Mouse (Mus musculus): ENCODE data around the gene Jmjd6.

Gene Jmjd6

DNA sequence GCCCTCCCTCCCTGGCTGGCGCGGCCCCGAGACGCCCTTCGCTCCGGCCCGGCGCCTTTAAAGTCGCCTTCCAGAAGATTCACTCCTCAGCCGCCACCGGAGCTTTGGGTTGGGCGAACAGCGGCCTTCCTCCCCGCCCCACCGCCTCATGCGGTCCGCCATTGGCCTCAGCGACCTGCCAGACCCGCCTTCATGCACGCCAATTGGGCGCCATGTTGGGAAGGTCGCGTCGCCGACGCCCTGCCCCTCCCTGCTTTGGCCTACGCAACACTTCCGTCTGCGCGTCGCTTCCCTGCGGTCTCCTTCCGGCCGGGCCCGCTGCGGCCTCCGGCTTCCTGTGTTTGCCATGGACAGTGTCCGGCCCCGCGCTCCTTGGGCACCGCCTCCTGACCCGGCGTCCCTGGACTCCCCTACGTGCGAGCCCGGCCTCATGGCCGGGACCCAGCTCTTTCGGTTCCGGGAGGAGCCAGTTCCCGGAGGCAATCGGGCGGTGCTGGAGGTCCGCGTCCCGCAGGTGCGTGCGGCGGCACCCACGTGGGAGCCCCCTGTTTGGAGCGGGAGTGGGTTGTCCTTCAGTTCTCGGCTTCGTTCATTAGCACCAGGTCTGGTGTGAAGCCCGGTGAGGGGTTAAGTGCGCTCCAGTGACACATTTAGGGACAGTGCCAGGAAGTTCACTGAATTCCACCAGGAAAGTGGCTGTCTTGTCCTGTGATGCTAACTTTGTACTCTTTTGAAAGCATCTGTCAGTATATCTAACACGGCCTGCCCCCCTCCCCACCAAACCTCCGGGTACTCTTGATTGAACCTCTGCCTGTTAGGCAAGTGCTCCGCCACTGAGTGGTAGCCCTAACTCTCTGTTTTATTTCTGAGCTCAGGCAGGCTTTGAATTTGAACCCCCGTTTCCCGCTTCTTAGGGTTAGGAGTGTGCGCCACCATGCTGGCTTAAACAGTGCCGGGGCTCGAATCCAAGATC is at the start of gene Jmjd6, which contains the start of gene Mettl23:
Jmjd6 (minus strand) TSS at position 189 of the 973 bp plus-strand sequence.
Mettl23 (plus strand) TSS at position 18 of the 973 bp plus-strand sequence.
- peak; percentile 91 for ATAC-seq (ENCODE audit: low TSS enrichment)

GRCm38 (mm10) chr11:116887136-116887535 is 43.9 kb upstream of the Jmjd6 start:
- no peak for ATAC-seq (ENCODE audit: low TSS enrichment)

- ATAC-seq (ENCODE audit: low TSS enrichment), result peak; percentile 44; the same call in 1 of the 2 replicates
Measured at GRCm38 (mm10) chr11:116885275-116886151, 42.3 kb upstream of the Jmjd6 start.

- ATAC-seq (ENCODE audit: low TSS enrichment), result no peak
Measured at GRCm38 (mm10) chr11:116884061-116884460, 40.8 kb upstream of the Jmjd6 start.

- ATAC-seq (ENCODE audit: low TSS enrichment), result no peak
Measured at GRCm38 (mm10) chr11:116882446-116882845, 39.2 kb upstream of the Jmjd6 start.

GRCm38 (mm10) chr11:116881440-116881839 is 38.2 kb upstream of the Jmjd6 start:
- ATAC-seq (ENCODE audit: low TSS enrichment), result no peak; the same call in 1 of the 2 replicates

DNA sequence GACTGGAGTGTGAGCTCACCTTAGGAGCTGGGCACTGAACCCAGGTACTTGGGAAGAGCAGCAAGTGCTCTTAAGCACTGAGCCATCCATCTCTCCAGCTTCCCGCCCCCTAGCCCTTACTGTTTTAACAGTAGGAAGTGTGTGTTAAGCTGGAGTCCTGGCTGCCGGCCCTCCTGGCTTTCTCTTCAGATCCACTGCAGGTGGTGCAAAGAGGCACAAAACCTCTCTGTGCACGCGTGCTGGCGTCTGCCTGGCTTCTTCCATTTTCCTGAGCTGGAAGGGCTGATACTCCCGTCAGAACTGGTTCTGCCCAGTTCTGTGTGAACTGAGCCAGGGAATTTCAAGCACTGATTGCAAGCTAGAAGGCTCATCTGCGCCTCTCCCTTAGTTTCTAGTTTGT is 37.6 kb upstream of the Jmjd6 start:
- 0 out of 2 replicates have a peak, but pooled peaks have one; percentile 56 for ATAC-seq (ENCODE audit: low TSS enrichment)

DNA sequence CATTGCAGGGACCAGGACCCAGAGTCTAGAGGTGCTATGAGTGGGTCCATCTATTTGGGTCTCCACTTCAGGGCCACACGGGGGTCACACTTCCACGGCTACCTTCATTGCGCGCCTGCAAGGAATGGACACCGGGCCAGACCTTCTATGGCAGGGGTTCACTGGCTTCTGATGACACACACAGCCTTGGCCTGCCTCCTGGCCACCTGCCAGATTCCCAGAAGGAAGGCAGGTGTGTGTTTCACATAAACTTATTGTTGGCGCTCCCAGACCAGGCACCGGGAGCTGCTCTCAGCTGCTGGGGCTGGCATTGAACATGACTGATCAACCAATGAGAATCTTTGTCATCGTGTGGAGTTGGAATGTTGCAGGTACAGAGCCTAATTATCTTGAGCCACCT is 35.2 kb upstream of the Jmjd6 start:
- ATAC-seq (ENCODE audit: low TSS enrichment), result no peak

DNA sequence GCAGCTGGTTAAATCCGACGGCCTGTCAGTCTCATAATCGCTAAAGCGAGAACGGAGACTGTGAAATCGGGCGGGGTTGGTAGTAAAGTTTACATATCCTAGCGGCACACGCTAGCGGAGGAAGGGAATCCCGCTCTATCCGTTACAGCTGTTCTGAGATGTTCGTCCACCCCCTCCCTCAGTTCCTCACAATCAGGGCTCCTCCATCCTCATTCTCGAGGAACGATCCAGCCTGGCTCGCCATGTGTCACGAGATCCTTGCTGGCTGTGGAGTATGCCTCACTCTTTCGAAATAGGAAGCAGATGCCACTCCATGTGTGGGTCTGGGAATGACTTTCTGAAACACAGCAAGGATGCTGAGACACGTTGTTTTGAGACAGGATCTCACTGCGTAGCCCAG is 30.7 kb upstream of the Jmjd6 start:
- ATAC-seq (ENCODE audit: low TSS enrichment), result peak; percentile 84

GRCm38 (mm10) chr11:116871538-116871937 is 28.3 kb upstream of the Jmjd6 start:
- ATAC-seq (ENCODE audit: low TSS enrichment), result no peak

- ATAC-seq (ENCODE audit: low TSS enrichment), result no peak
Measured at GRCm38 (mm10) chr11:116869641-116870040, 26.4 kb upstream of the Jmjd6 start.

- no peak for ATAC-seq (ENCODE audit: low TSS enrichment)
Measured at GRCm38 (mm10) chr11:116869223-116869622, 26.0 kb upstream of the Jmjd6 start.

- ATAC-seq (ENCODE audit: low TSS enrichment), result no peak
Measured at GRCm38 (mm10) chr11:116868129-116868528, 24.9 kb upstream of the Jmjd6 start.

DNA sequence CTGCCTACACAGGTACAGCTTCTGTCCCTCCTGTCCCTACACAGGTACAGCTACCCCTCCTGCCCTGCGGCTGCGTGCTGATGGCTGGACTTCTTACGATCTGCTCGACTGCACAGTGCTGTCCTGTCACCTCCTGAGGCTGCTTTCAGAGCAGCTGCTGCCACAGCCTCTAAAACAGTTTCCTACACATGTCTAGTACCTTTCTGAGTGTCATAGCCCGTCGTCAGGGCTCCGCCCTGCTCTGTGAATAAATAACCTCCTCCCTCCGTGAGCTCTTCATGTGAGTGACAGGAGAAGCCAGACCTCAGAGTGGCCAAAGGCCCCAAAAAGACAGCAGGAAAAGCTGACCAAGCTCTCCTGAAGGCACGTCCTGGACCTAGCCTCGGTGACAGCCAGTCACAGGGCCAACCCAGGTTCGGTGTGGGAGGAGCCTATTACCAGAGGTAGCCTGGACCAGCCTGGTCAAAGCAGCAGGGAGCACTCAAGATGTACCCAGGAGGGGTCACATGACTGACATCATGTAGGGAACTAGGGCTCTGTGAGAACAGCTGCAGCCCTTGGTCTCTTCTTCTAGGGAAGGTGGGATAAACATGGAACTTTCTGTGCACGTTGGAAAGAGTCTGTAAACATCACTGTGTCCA is 22.8 kb upstream of the Jmjd6 start:
- no peak for ATAC-seq (ENCODE audit: low TSS enrichment)

GRCm38 (mm10) chr11:116864444-116864843 is 21.2 kb upstream of the Jmjd6 start:
- no peak for ATAC-seq (ENCODE audit: low TSS enrichment)

DNA sequence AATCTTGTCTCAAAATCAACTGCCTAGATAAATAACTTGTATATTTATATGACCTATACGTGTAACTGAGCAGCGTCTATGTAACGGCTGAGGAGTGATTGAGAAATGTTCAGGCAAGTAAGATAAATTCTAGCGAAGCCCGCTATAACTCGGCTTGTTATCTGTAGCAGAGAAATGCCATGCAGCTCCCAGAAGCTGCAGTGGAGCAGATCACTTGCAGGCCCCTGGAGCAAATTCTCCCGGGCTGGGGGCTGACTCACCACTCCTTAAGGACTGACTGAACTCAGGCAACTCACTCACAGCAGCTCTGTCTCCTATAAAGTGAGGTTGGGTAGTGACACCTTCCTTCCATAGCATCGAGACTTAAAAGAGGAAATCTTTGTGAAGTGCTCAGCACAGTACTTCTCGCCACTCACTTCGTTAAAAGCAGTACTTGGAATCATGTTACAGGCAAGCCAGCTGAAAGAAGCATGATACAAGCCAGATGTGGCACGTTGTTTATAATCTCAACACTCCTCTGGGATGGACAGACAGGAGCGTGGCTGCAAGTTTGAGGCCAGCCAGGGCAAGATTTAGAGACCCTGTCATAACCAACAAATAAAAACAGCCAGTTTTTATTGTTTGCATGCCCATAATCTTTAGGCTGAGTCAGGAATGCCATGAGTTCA is 14.1 kb upstream of the Jmjd6 start:
- ATAC-seq (ENCODE audit: low TSS enrichment), result no peak

DNA sequence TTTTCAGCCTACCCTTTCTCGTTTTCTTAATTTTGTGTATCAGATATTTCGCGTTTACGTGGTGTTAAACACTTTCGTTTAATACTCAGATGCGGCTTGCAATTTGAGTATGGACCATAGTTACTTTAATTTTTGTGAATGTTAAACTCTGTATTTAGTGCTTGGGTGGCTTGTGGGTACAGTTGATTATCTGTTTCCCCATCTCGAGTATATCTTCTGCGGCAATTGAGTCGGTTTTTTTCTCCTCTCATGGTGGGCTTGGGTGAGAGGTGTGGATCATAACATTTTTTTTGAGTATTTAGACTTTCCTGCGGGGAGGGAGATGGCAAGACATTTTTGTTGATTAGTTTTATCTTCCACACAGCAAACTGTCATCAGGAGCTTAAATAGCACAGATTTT is 11.0 kb upstream of the Jmjd6 start:
- ATAC-seq (ENCODE audit: low TSS enrichment), result no peak

GRCm38 (mm10) chr11:116853512-116853928 is 10.3 kb upstream of the Jmjd6 start:
- ATAC-seq (ENCODE audit: low TSS enrichment), result peak; percentile 83

GRCm38 (mm10) chr11:116852891-116853511 is 9.8 kb upstream of the Jmjd6 start, which contains the start of gene Srsf2:
TSS of gene Srsf2 (minus strand) at chr11:116853094.
- ATAC-seq (ENCODE audit: low TSS enrichment), result peak; percentile 74

DNA sequence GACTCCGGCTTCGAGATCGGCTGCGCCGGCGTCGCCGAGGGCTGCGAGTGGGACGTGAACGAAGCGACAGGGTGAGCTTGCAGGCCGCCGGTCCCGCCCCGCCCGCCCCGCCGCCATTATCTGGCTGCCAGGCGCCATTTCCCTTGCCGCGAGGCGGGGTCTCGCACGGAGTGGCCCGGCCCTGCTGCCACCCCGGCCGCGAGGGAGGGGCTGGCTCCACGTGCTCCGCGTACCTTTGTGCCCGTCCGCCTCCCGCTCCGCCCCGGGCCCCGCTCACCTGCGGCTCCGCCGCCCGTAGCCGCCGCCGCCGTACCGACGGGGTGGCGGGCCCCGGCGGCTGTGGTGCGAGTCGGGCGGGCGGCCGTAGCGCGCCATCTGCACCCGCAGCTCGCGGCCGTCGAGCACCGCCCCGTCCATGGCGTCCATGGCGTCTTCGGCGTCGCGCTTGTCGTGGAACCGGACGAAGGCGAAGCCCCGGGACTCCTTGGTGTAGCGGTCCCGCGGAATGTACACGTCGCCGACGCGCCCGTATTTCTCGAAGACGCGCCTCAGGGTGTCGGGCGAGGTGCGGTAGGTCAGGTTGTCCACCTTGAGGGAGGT is 9.1 kb upstream of the Jmjd6 start, which contains the start of gene Mfsd11:
Mfsd11 (plus strand) TSS at position 150 of the 600 bp plus-strand sequence.
- ATAC-seq (ENCODE audit: low TSS enrichment), result peak; percentile 20; the same call in 1 of the 2 replicates

Data from frontal cortex, adult (tissue).